Mouse (Mus musculus) layer of hippocampus, adult 18-20 months (tissue): ENCODE results near the gene Maml1. TPM values are rescaled to one million over a fixed set of nuclear protein-coding genes. Genes with fewer than 3 reads are reported as not detected.

Experiments
- DNase-seq, 2 experiments: peaks; one replicate each; pipeline ENCODE4 v3.0.0; 2022; ENCODE audit warnings: low spot score in 2 of 2
- total RNA-seq, 2 experiments: library from RNA; stranded (reverse); gene quantifications; 2 replicates each; pipeline ENCODE4 v1.2.3; 2021

Gene Maml1
- total RNA-seq, 2 experiments from 2014 or later = 11.0 to 11.3 TPM

DNA sequence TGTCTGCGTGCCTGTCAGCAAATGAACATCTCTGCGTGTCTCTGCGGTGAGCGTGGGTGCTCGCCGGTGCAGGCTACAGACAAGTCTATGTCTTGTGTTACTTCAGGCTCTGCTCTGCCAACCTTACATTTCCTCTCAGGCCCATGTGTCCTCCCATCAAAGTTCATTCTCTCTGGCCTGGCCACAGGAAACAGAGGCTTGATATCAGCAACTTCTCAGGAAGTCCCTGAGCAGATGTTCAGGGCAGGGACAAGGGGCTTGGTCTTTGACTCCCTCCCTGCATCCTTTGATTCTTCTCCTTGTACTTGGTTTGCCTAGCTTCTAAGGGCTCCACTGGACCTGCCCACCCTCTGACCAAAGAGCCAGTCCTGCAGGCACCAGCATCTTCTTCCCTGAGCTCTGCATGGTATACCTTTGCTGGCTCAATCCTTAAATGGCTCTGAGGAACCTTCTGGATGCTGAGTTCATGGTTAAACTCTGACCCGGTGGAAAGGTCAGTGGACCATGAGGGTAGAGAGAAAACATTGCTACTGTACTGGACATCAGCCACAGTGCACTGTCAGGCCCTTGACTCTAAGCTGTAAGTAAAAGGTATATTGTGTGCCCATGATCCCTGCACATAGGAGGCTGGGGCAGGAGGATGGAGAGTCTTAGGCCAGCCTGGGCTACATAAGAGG lies 51.7 kb downstream of the Maml1 start:
- DNase-seq = no peak

DNA sequence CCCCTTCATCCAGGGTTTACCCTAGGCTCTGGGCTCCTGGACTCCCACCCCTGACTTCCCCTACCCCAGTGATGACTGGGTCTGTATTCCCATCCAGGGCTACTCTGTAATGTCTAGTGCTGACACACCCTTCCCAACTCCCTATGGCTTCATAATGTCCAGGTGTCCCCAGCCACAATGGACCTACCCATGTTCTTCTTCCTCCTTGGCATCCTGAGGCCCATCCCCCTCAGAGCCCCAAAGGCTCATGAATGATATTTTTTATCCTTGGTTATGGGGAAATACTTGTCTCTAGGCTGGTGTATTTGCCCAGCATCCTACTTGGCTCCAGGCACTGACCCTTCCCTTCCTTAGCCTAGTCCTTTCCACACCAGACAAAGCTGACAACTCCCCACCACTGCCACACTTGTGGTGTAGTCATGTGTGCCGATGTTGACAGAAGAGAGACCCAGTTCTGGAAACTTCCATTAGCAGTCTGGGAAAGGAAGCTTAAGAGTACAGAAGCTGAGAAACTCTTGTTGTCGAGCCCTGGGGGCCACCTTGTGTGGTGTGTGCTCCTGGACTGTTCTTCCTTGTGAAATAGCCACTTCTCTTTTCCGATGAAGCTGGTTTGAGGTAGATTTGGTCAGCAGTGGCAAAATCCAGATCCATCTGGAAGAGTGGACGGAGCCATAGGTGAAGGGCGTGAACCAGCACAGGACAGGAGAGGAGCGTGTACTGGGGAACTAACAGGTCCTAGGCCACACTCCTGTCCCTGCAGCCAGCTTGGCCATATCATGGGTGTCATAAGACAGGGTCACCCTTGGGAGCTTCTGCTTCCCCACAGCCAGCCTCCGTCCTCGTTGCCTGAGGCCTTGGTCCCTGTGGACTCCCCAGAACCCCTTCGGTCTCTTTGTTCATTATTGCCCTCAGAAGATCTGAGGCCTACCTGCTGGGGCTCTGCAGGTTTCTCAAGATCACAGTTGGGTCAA lies 53.0 kb downstream of the Maml1 start:
- no peak for DNase-seq

DNA sequence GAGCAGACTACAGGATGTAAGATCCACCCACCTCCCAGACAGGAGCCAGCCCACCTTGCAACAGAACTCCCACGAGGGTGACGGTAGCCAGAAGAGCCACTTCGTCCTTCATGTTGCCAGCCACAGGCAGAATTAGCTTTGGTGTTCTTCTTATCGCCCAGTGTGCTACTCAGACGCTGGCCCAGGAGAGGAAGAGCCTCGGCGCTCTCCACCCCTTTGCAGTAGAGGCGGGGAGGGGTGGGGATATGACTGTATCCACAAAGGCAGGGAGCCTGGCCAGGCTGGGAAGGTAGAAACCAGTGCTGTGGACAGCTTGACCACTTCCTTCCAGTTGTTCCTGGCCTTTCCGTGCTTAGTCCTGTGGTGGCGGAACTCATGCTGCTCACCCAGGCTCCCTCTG lies 53.8 kb downstream of the Maml1 start, which contains the start of gene Ltc4s:
TSS of gene Ltc4s (minus strand) at position 293 of the 400 bp plus-strand sequence.
- DNase-seq = no peak

DNA sequence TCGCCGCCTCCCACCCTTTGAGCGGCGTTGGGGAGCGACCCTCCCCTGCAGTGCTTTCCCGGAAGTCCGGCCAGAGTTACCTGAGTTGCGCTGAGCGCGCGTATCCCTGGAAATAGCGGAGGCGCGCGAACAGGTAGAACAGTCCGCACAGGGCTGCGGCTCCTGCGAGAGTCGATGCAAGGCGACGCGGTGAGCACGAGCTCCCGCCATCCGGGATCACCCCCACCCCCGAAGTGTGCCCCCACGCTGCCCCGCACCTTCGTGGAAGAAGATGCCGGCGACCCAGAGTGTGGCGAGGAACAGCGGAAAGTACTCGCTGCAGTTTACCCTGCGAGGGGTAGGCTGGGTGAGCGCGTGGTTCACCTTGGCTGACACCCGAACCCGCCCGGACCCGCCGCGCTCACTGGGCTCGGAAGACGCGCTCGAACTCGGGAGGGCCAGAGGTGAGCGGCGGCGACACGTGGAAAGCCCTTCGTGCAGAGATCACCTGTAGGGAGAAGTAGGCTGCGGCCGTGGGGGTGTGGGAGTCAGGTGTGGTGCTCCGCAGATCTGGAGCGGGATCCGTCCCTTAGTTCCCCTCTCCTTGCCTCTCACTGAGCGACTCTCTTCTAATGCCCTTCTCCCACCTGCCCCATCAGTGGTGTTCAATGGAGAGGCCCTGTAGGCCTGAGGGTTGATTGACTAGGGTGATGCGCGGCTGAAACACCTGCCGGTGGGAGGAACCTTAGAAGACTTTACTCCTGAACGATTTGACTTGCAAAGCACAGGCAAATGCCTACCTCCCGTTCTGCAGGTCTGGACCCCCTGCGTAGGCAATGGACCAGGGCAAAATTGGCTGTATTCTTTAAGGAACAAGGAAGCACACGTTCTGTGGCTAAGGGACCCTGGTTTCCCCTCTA lies 54.9 kb downstream of the Maml1 start:
- DNase-seq = no peak

DNA sequence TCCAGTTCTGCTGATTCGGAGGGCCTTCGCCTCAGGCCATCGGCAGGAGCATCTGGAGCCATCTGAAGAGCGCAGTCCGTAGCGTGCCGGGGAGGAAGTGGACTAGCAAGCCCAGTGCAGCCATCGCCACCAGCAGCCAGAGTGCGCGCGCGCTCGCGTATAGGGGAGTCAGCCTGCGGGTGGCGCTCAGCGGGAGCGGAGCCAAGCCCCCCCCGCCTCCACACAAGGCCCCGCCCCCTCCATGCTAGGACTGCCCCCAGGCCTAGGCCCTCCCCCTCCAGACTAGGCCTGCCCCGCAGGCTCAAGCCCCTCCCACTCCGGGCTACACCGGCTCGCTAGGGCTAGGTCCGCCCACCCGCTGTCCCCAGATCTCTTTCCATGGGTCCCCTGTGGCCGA lies 55.6 kb downstream of the Maml1 start:
- DNase-seq = peak; percentile 58 to 84

DNA sequence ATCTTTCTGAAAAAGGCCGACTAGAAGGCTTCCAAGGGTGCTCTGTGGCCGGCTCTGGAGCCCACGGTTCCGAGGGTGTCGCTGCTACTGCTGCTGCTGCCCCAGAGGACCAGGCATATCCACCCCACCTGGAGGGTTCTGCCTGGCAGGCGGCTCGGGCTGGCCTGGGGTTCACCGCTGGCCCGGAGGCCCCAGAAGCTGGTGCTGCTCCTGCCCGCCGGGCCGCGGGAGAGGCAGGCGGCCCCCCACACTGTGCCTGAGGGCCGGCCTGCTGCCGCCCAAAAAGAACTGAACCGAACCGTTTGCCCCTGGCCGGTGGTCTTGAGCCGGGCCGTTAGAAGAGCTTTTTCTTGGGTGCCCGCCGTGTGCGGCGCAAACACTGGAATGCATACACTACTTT lies 57.5 kb downstream of the Maml1 start:
- DNase-seq = no peak

DNA sequence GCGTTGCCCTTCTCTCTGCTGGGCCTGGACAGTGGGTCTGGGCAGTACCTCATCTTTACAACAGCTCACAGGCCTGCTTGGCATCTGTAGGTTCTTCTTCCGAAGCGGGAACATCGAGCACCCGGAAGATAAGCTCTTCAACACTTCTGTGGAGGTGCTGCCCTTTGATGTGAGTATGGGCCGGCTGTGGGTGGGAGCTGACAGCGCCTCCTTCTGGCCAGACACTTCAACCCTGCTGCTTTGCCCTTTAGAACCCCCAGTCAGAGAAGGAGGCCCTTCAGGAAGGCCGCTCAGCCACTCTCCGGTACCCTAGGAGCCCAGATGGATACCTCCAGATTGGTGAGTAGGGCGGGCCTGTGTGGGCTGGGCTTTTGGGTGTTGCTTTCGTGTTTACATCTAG lies 58.1 kb downstream of the Maml1 start:
- DNase-seq = no peak

DNA sequence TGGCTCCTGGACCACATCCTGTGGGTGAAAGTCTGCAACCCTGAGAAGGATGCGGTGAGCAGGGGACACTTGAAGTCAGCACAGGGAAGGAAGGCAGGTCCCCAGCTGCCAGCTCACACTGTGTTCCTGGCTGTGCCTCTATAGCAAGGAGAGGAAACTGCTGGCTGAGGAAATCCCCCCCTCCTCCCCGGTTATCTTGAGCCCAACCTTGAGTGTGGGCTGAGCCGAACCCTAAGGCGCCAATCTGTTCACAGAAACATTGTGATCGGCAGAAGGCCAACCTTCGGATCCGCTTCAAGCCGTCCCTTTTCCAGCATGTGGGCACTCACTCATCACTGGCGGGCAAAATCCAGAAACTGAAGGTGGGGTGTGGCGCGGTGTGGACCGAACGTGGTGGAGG lies 59.1 kb downstream of the Maml1 start:
- DNase-seq = peak in 1 of 2 experiments; percentile 59

DNA sequence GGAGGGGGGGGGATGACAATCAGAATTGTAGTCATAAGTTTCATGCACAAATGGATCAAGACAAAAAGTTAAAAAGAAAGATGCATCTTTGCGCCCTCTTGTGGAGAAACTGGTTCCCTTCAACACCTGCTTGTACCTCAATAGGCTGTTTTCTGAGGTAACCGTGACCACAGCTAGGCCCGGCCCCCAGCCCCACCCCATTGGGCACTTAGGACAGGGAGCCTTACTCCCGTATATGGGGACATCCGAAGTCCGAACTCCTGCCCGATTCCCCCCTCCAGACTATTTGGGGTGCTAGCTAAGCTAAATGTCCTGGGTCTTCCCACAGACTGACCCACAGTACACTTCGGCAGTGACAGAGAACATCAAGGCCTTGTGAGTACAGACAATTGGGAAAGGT lies 60.7 kb downstream of the Maml1 start:
- DNase-seq = peak in 1 of 2 experiments; percentile 79

DNA sequence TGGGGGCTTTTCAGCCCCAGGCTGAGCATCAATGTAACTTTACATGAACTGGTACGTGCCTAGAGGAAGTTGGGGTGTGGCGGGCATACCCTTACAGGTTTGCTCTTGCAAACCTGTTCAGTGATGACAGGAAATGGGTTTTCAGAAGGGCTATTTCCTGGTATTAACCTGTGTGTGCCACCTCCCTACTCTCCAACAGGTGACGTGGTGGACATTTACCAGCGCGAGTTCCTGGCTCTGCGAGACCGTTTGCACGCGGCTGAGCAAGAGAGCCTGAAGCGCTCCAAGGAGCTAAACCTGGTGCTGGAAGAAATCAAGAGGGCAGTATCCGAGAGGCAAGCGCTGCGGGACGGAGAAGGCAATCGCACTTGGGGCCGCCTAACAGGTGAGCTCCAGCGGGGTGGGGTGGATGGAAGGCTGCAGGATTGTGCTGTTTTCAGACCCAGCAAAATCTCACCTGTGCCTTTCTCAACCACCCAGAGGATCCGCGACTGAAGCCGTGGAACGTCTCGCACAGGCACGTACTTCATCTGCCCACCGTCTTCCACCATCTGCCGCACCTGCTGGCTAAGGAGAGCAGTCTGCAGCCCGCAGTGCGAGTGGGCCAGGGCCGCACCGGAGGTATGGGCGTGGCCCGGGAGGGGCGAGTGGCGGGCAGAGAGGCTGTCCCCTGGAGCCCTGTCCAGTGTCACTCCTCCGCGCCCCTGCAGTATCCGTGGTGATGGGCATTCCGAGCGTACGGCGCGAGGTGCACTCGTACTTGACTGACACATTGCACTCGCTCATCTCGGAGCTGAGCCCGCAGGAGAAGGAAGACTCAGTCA lies 61.4 kb downstream of the Maml1 start:
- DNase-seq = no peak

DNA sequence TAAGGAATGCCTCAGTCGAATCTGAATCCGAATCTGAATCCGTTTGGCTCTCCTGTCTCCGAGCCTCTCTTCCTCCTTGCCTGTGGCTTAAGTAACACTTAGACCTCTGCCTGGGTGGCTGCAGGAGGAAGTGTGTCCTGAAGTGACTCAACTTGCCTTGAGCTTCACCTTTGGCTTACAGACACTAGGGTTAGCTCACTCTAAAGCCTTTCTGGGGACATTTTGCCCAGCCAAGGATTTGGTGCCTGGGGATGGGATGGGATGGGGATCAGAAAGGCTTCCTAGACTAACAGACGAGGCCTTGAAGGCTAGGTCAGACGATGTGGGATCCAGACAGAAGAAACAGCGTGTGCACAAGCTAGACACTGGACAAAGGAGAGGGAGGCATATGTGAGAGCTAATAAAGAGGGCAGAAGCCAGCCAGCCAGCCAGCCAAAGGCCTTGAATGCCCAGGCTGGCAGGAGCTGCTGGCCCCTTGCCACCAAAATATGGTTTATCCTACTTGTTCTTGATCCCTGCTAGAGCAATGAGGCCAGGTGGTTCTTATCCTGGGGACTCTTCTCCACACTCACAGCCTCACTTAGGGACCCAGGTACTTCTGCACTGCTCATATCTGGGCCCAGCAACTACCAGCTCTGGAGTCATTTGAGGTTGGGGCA lies 62.7 kb downstream of the Maml1 start:
- no peak for DNase-seq

DNA sequence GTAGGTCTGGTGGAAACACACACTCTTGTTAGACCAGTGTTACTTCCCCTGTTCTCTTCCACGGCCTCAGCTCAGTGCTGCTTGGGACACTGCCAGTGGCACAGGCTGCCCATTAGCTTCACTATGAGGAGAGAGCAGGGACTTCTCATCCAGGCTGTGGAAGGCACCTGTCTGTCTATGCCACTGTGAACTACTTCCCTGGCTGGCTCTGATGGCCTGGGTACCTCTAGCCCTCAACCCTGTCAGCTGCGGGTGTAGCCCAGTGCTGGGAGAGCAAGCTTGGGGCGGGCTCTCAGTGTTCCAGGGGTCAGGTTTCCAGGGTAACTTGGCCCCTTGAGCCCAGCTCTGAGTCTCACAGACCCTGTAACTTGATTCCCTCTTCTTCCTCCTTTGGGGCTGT lies 63.3 kb downstream of the Maml1 start:
- no peak for DNase-seq

DNA sequence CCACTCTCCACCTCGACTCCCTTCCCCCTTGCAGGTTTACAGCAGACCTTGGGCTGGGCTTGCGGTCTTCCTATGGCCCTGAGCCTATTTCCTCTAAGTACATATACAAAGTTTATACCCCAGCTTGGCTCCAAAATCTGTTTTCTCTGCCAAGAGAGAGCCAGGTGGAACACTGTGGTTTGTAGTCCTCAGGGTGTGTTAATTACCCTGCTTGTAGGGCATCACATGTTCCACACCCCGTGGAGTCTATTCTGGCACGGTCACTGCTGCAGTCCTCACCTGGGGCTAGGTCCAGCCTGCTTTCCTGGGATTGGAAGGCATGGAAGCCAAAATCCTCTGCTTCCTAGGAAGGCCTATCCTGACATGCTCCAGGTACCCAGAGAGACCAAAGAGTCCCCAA lies 64.4 kb downstream of the Maml1 start:
- no peak for DNase-seq

DNA sequence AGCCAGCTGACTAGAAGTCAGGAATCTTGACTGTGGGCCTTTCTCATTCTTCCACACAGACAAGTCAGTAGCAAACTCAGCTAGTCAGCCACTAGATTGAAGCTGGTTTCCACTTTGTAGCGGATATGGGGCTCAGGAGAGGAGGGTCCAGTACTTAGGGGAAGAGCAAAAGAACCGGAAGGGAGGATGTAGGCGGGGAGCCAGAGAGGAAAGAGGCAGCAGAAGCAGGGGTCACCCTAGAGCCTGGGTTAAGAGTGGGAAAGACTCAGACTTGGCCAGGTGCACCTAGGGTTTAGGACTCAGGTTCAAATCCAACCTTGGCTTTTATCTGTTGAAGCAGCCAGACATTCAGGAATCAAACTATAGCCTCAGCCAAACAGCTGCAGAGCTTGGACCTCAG lies 64.9 kb downstream of the Maml1 start:
- no peak for DNase-seq

DNA sequence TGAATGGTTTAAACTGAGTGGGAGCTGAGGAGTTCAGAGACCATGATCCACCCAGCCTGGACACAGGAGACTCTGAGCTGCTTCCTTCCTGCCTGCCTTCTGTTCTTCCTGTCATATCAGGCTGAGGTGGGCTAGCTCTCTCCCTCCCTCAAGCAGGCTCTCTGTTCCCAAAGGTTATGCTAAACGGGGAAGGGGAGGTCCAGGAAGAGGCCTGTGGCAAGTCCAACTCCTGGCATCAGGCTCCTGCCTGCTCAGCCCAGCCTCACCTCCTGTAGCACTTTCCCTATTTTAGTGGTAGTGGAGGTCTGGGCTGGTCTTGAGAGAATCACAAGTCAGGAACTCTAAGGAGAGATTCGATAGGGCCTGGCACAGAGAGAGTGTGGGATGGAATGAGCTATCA lies 65.7 kb downstream of the Maml1 start:
- DNase-seq = no peak

DNA sequence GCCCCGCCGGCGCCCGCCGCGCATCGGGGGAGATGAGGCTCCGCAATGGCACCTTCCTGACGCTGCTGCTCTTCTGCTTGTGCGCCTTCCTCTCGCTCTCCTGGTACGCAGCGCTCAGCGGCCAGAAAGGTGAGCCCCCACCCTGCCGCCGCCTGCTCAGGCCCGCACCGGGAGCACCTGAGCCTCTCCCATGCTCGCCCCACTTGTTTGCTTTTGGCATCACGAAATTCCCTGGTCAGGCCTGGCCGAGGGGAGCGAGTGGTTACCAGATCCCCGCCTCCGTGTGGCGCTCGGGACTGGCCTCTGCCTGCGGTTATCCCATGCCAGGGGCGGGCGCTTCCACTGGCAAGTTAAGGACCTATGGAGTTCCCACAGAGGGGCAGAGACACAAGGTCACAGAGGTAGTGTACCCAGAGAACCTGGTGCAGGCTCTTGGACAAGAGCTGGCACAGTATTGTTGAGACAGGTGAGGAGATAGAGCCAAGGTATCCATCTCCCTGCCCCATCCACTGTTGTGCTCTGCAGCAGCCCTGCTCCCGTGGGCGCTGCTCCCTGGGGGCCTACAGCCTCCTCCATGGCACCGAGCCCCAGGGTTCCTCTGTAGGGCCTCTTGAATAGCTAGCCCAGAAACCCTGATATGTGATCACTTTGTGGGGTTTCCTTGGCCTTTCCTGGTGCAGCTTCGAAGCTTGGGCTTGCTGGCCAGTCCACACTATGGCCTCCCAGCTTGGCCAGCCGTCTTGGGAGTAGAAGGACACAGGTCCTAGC lies 66.3 kb downstream of the Maml1 start:
- no peak for DNase-seq

DNA sequence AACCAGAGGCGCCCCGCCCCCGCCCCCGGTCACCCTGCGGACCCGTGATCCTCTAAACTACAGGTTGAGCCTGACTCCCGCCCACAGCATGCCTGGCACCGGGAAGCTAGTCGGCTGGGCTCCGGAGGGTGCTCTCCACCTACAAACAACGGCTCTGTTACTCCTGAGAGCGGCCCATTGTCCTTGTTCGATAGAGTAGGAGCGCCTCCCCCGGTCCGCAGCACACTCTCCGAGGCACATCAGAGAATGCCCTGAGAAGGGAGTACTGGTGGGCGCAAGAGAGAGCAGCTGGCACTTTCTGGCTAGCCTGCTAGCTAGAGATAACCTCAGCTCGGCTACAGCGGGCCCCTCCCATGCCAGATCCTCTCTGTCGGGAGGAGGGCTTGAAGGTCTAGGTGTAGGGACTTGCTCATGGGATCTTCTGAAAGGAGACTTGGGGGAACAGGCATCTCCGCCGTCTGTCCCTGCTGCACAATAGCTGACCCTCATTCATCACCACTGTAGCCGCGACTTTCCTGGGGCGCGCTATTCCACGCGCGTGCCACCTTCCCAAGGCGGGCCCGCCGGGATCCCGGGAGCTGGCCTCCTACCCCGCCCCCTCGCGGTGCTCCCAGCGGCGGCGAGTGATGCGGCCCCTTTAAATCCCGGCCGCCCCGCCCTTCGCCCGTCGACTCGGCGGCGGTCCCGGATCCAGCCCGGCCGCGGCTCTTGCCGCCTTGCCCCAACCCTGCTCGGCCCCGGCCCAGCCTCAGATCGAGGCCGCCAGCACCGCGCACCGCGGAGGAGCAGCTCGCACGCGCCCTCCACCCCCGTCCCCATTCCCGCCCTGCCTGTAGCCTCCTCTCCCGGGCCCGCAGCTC lies 67.2 kb downstream of the Maml1 start:
- peak; percentile 80 to 84 for DNase-seq
